In genomic region chr7:126796350-126796932, GRCm38 (mm10) we compare ENCODE assay signal across 8 mouse cellular contexts. TPM values are rescaled to one million over a fixed set of nuclear protein-coding genes. Genes with fewer than 3 reads are reported as not detected.
A peak's percentile ranks its signal among the peaks of the same experiment; 100 is the strongest.
DNase-seq lines count a peak whose midpoint lies in the region; ATAC-seq and TF ChIP-seq lines count a peak whose summit lies in the region.

No protein-coding gene starts in this region.

- peak; percentile 60 for TF ChIP-seq CTCF in lung, postnatal 0 days (IDR thresholded peaks at IDR 0.05)

- peak overlapping the region; percentile 89; the same call in 1 of the 2 replicates for H3K4me3 ChIP-seq in kidney, embryonic 16.5 days (ENCODE audit: low read length)
- peak overlapping the region; percentile 81; the same call in 1 of the 2 replicates for H3K4me3 ChIP-seq in intestine, embryonic 14.5 days (ENCODE audit: low read depth, low read length)
- H3K4me3 ChIP-seq in lung, postnatal 0 days (ENCODE audit: low read depth, low read length) = no peak overlapping the region

- H3K27me3 ChIP-seq in kidney, embryonic 16.5 days (ENCODE audit: insufficient read depth, low read length) = no peaks in the 10 kb centered on the region
- H3K27me3 ChIP-seq in intestine, embryonic 14.5 days (replicated peaks; ENCODE audit: control insufficient read depth, insufficient read depth, low read length) = no peaks in the 10 kb centered on the region
- H3K27me3 ChIP-seq in lung, postnatal 0 days (replicated peaks; ENCODE audit: insufficient read depth, low read length) = no peaks in the 10 kb centered on the region

- 0 out of 2 replicates have a peak overlapping the region, but pooled peaks have one; percentile 22 for H3K9ac ChIP-seq in kidney, embryonic 16.5 days (replicated peaks; ENCODE audit: low read length)
- H3K9ac ChIP-seq in intestine, embryonic 14.5 days (ENCODE audit: low read length) = no peak overlapping the region
- H3K9ac ChIP-seq in lung, postnatal 0 days (replicated peaks; ENCODE audit: low read depth) = no peak overlapping the region

- H3K4me1 ChIP-seq in kidney, embryonic 16.5 days (ENCODE audit: insufficient read depth, low read length) = peaks cover 47% of the 10 kb centered on the region
- H3K4me1 ChIP-seq in intestine, embryonic 14.5 days (replicated peaks; ENCODE audit: control insufficient read depth, insufficient read depth, low read length) = peaks cover 24% of the 10 kb centered on the region
- peaks cover 12% of the 10 kb centered on the region; the same call in 1 of the 2 replicates for H3K4me1 ChIP-seq in lung, postnatal 0 days (ENCODE audit: insufficient read depth, low read depth, low read length)

- WGBS in kidney, embryonic 16.5 days = 82% methylated on average over 8 of the region's 8 CpGs
- WGBS in intestine, embryonic 14.5 days = 73% methylated on average over 8 of the region's 8 CpGs
- WGBS in lung, postnatal 0 days = 65% methylated on average over 8 of the region's 8 CpGs

- no peaks in the 10 kb centered on the region for H3K9me3 ChIP-seq in kidney, embryonic 16.5 days (ENCODE audit: low read length)
- H3K9me3 ChIP-seq in intestine, embryonic 14.5 days (ENCODE audit: control insufficient read depth, low read length) = no peaks in the 10 kb centered on the region
- no peaks in the 10 kb centered on the region for H3K9me3 ChIP-seq in lung, postnatal 0 days (ENCODE audit: low read length)

- DNase-seq in kidney, adult 11 months = no peak
- DNase-seq in ES-CJ7 (ENCODE audit: low read depth, low spot score) = peak; percentile 48
- peak; percentile 83 for DNase-seq in cerebellum, adult 9-10 months
- no peak for DNase-seq in intestine, embryonic 14.5 days (ENCODE audit: low spot score)
- DNase-seq in lung, postnatal 0 days (ENCODE audit: low spot score) = peak; percentile 53
- DNase-seq in frontal cortex, postnatal 25 days (ENCODE audit: low spot score in 2 of 2) = no peak

- H3K4me2 ChIP-seq in kidney, embryonic 16.5 days (replicated peaks; ENCODE audit: low read depth, low read length) = peak overlapping the region; percentile 81; the same call in 1 of the 2 replicates
- H3K4me2 ChIP-seq in intestine, embryonic 14.5 days (ENCODE audit: low read length) = peak overlapping the region; percentile 86
- no peak overlapping the region for H3K4me2 ChIP-seq in lung, postnatal 0 days (replicated peaks; ENCODE audit: low read depth, low read length)

- H3K27ac ChIP-seq in kidney, embryonic 16.5 days (ENCODE audit: low read length) = no peak overlapping the region
- H3K27ac ChIP-seq in intestine, embryonic 14.5 days (ENCODE audit: low read depth) = no peak overlapping the region
- H3K27ac ChIP-seq in lung, postnatal 0 days (ENCODE audit: low read length) = no peak overlapping the region

- no peak for TF ChIP-seq EP300 in lung, postnatal 0 days (IDR thresholded peaks at IDR 0.05)

- no peak for ATAC-seq in kidney, embryonic 16.5 days (ENCODE audit: low FRiP score, low TSS enrichment)
- ATAC-seq in intestine, embryonic 14.5 days (replicated peaks; ENCODE audit: low FRiP score, low TSS enrichment, low read depth) = no peak
- no peak for ATAC-seq in lung, postnatal 0 days
- no peak for ATAC-seq in inflammation-experienced regulatory T-cells, adult 6 months

- peaks cover 35% of the 10 kb centered on the region for H3K36me3 ChIP-seq in kidney, embryonic 16.5 days (ENCODE audit: insufficient read depth, low read length)
- peaks cover 37% of the 10 kb centered on the region for H3K36me3 ChIP-seq in intestine, embryonic 14.5 days (ENCODE audit: control insufficient read depth, insufficient read depth, low read length)
- peaks cover 19% of the 10 kb centered on the region; the same call in 1 of the 2 replicates for H3K36me3 ChIP-seq in lung, postnatal 0 days (ENCODE audit: insufficient read depth, low read length)

RNA-seq across cellular contexts. Expression of gene Fam57b, which starts 1.0 kb away (rescaled TPM):
- 0.19 and 0.52 TPM in 2 replicates for polyA plus RNA-seq in kidney, embryonic 16.5 days (2015; fragmentation: Nextera tagmentation; extraction: Ambion mirVana)
- polyA plus RNA-seq in intestine, embryonic 14.5 days (2014; fragmentation: Nextera tagmentation; extraction: Ambion mirVana) = 1.5 and 1.8 TPM in 2 replicates
- 0.13 and 0.19 TPM in 2 replicates for polyA plus RNA-seq in lung, postnatal 0 days (2015; fragmentation: Nextera tagmentation; extraction: Ambion mirVana)
- polyA plus RNA-seq in inflammation-experienced regulatory T-cells, adult 6 months (2017; shearing (Covaris generic)) = not detected

RNA-seq across cellular contexts. Expression of gene Ppp4c, which starts 4.1 kb away (rescaled TPM):
- 267 and 271 TPM in 2 replicates for polyA plus RNA-seq in kidney, embryonic 16.5 days (2015; fragmentation: Nextera tagmentation; extraction: Ambion mirVana)
- polyA plus RNA-seq in intestine, embryonic 14.5 days (2014; fragmentation: Nextera tagmentation; extraction: Ambion mirVana) = 277 and 280 TPM in 2 replicates
- polyA plus RNA-seq in lung, postnatal 0 days (2015; fragmentation: Nextera tagmentation; extraction: Ambion mirVana) = 150 and 151 TPM in 2 replicates
- 100 to 1,000 TPM; 118 to 168 (median 129) TPM for polyA plus RNA-seq in inflammation-experienced regulatory T-cells, adult 6 months (2017; shearing (Covaris generic))

RNA-seq across cellular contexts. Expression of gene Tbx6, which starts 15.2 kb away (rescaled TPM):
- 0.29 and 0.78 TPM in 2 replicates for polyA plus RNA-seq in kidney, embryonic 16.5 days (2015; fragmentation: Nextera tagmentation; extraction: Ambion mirVana)
- polyA plus RNA-seq in intestine, embryonic 14.5 days (2014; fragmentation: Nextera tagmentation; extraction: Ambion mirVana) = 0.36 and 0.47 TPM in 2 replicates
- polyA plus RNA-seq in lung, postnatal 0 days (2015; fragmentation: Nextera tagmentation; extraction: Ambion mirVana) = 0.56 and 0.74 TPM in 2 replicates
- 1 to 10 TPM; 2.1 to 3.9 (median 3.7) TPM for polyA plus RNA-seq in inflammation-experienced regulatory T-cells, adult 6 months (2017; shearing (Covaris generic))

RNA-seq across cellular contexts. Expression of gene Ypel3, which starts 19.7 kb away (rescaled TPM):
- 95.8 and 101 TPM in 2 replicates for polyA plus RNA-seq in kidney, embryonic 16.5 days (2015; fragmentation: Nextera tagmentation; extraction: Ambion mirVana)
- 105 and 106 TPM in 2 replicates for polyA plus RNA-seq in intestine, embryonic 14.5 days (2014; fragmentation: Nextera tagmentation; extraction: Ambion mirVana)
- polyA plus RNA-seq in lung, postnatal 0 days (2015; fragmentation: Nextera tagmentation; extraction: Ambion mirVana) = 325 and 340 TPM in 2 replicates
- 100 to 1,000 TPM in 1 of 3 experiments, 10 to 100 TPM in 2; 51.9 to 107 (median 70.2) TPM for polyA plus RNA-seq in inflammation-experienced regulatory T-cells, adult 6 months (2017; shearing (Covaris generic))

RNA-seq across cellular contexts. Expression of gene Gdpd3, which starts 30.3 kb away (rescaled TPM):
- 1.8 and 2.0 TPM in 2 replicates for polyA plus RNA-seq in kidney, embryonic 16.5 days (2015; fragmentation: Nextera tagmentation; extraction: Ambion mirVana)
- 3.6 and 3.9 TPM in 2 replicates for polyA plus RNA-seq in intestine, embryonic 14.5 days (2014; fragmentation: Nextera tagmentation; extraction: Ambion mirVana)
- 3.4 and 4.1 TPM in 2 replicates for polyA plus RNA-seq in lung, postnatal 0 days (2015; fragmentation: Nextera tagmentation; extraction: Ambion mirVana)
- polyA plus RNA-seq in inflammation-experienced regulatory T-cells, adult 6 months (2017; shearing (Covaris generic)) = 100 to 1,000 TPM in 2 of 3 experiments, 10 to 100 TPM in 1; 97.0 to 604 (median 276) TPM

Comparison
In these comparisons a context has a peak if more than half of its experiments do, and no peak if none do; other contexts are left out.
1. DNase-seq: peak in ES-CJ7 (single experiment), cerebellum, adult 9-10 months (single experiment) and lung, postnatal 0 days (single experiment); none in kidney, adult 11 months (single experiment), intestine, embryonic 14.5 days (single experiment) and frontal cortex, postnatal 25 days (0 of 2).